Mouse (Mus musculus) common myeloid progenitor, adult 5-6 weeks (primary cell): ENCODE results near the gene Cdsn. TPM values are rescaled to one million over a fixed set of nuclear protein-coding genes. Genes with fewer than 3 reads are reported as not detected.
A peak's percentile ranks its signal among the peaks of the same experiment; 100 is the strongest.

Source experiments
- ATAC-seq: replicated peaks from 2 replicates; pipeline ENCODE4 v1.8.0; 2016; ENCODE audit warnings: low read depth, mild to moderate bottlenecking, moderate TSS enrichment, inconsistent platforms; ENCODE audit not compliant: poor library complexity, severe bottlenecking
- total RNA-seq: library from RNA; stranded (forward); fragments of 200-1000, 187-1606 nt; gene quantifications from 2 replicates; pipeline ENCODE4 v1.2.3, GENCODE M21; 2017

The Cdsn gene
- total RNA-seq, 1 experiment from 2014 or later = not detected

DNA sequence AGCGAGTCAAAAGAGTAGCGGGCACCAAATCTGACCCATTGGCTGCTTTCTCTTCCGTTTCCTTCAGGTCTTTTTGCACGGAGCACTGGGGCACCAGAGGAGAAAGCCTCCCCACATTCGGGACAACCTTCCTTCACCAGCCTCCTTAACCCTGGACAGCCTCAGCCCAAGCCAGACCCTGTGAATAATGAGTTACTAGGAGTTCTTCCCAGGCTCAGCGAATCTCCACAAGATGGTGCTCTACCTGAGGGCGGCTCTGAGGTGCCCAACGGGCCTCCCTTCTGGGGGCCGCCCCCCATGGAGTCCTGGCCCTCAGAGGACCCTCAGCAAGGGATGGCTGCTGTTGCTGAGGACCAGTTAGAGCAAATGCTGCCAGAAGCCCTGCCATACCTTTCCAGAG is 15.8 kb downstream of the Cdsn start:
- ATAC-seq = no peak

DNA sequence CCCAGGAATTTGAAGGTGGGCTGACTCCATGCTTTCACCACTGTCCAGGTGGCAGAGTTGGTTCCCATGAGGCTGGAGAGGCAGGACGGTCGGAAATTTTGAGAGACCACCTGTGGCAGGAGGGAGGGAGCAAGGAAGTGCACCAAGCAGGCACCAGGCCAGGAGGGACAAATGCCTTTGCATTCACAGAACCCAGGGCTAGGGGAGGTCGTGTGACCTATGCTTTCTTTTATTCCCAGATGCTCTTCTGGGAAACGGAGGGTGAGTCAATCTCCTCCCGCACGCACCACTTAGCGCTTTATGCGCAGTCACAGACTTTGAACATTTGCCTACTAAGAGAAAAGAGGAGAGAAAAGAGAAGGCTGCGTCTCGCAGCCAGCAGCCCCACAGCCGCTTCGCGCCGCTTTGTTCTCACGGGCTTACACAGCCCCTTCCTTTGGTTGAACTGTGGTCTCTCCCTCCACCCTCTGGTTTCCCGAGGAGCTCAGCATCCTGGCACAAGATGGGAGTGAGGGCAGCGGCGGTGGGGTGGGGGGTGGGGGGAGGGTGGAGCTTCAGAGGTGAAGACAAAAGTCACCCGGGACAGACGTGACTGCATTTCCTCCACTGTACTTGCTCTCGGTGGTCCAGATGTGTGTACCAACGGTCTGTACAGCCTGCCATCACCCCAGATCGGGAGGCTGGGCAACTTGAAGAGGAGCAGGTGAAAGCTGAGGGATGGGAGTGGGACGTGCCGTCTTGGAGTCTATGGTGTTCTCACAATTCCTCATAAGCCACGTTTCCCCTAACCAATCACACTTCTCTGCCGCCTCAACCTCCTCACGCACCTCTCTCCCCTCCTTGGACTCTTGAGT is 17.4 kb downstream of the Cdsn start:
- peak; percentile 56; the same call in 1 of the 2 replicates for ATAC-seq

DNA sequence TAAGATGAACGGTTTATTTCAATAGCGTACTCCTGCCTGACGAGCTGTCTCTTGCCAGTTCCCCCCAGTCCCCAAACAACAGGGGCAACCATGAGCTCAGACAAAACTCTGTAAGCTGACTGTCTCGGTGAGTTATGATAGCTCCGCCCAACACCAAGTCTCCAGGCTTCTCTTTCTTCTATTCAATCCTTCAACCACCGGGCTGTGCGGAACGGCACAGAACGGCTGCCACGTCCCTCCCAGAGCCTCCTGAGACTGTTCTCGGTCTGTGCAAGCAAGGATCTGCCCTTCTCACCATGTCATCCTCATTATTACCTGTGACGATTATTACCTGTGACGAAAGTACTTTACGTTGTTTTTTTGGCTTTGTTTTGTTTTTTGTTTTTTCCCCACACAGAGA is 18.9 kb downstream of the Cdsn start:
- ATAC-seq = no peak

DNA sequence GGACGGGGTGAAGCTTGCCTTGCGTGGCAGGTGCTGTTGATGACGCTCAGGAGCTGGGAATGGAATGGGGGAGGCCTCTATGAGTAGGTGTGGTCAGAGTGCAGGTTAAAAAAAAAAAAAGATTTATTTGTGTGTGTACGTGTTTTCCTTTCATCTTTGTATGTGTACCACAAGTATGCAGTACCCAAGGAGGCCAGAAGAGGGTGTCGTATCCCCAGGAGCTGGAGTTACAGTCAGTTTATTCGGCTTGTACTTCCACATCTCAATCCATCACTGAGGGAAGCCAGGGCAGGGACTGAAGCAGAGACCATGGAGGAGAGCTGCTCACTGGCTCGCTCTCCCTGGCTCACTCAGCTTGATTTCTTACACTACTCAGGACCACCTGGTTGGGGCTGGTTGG is 19.5 kb downstream of the Cdsn start:
- no peak for ATAC-seq

DNA sequence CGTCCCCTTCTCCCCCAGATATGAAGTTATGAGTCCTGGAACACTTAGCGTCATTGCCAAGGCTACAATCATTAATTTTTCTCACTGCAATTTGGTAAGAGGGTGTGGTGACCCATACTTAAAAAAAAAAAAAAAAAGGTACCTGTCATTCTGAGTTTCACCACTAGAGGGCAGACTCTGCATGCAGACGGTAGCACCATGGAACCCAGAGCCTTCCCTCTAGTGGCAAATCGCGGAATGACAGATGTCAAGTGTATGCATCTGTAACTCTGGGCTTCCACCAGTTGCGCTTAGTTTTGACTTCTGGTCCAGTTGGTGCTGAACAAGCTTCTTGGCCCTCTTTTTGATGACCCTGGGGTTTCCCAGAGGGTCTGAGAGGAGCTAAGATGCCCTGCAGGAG is 26.3 kb downstream of the Cdsn start:
- peak; percentile 91 for ATAC-seq

DNA sequence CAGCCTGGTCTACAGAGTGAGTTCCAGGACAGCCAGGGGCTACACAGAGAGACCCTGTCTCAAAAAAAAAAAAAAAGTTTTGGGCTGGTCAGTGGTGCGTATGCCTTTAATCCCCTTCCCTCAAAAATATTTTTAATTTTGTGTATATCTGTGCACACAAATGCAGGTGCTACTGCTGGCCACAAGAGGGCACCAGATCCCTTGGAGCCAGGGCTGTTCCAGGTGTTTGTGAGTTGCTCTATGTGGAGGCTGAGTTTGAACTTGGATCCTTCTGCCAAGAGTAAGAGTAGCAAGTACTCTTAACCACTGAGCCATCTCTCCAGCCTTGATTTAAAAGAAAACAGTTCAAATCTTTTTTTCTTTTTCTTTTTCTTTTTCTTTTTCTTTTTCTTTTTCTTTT is 31.0 kb downstream of the Cdsn start:
- no peak for ATAC-seq

DNA sequence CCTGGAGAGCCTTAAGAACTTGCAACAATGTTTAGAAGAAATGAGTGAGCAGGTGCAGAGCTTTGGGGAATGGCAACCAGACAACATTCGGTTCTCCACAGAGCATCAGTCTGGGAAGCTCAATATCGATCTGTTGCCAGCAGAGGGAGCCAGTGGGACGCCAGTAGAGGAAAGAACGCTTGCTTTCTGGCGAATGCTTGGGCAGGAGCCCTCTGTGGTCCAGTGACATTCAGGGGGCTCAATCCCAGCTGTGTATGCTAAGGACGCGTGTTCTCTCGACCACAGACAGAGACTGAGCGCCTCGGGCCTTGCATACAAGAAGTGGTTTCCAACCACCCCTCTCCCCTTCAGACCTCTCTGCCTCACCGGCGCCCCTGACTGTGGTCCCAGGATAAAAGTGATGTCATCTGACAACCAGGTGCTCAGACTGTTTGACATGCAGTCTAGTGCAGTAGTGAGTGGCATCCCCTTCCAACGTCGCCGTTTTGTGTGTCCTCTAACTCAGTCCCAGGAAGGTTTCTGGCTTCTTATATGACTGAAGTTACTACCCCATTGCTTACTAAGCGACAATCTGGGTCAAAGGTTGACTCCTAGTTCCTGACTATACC is 32.5 kb downstream of the Cdsn start:
- peak; percentile 84 for ATAC-seq

DNA sequence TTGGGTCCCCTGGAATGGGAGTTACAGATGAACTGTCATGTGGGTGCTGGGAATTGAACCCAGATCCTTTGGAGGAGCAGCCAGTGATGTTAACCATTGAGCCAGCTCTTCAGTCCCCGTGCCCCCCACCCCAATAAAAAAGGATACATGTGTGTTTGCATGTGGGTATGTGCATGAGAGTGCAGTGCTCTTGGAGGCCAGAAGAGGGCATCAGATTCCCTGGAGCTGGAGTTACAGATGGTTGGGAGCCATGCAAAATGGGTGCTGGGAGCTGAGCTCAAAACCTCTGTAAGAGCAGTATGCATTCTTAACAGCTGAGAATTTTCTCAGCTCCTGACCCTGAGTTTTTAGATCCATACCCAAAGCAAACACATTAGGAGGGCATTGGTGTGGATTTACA is 35.4 kb downstream of the Cdsn start:
- ATAC-seq = no peak

DNA sequence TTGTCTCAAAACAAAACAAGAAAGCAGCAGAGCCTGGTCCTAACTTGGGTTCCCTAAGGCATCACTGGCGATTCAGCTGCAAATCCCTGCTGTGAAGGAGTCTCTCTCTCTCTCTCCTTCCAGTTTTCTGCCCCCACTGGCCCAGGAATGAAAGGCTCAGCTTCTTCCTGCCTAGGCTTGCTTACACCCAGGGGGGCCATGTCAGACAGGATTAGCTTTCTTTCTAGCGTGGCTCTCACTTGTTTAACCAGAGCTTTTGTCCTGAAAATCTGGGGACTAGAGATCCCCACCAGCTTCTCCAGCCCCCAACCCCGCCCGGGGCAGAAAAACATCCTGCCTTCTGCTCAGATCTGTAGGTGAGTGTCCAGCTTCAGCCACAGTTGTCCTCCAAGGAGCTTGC is 36.5 kb downstream of the Cdsn start:
- no peak for ATAC-seq

DNA sequence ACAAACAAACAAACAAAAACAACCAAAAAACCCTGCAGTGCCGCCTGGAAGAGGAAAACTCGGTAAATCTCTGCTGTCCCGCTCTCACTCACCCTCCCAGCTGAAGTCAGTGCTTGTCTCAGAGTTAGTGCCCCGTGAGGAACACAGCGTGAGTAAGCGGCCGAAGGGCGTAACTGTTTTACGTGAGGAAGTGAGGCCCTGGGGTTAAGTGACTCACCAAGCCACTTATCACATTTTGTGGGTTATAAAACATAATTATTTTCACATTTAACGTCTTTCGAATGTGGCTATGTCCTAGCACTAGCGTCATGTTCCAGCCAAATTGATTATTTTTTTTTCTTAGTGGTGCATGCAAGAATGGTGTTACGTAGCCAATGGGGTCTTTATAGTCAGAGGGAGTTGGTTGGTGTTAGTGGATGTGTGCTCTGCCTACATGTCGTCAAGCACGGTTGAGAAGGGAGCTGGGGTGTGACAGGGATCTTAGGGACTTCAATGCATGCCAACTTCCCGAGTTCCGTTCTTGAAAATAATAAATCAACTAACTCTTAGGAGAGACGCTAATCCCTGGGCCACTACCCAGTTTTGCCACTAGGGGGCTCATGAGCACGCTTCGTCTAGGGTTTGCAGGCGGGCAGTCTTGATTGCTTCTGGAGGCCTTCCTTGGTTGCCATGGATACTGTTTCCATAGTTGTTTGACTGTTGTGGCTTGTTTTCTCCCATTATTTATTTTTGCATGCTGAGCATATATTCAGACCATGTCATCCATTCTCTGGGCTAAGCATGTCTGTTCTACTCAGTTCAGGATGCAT is 38.7 kb downstream of the Cdsn start:
- ATAC-seq = peak; percentile 84

DNA sequence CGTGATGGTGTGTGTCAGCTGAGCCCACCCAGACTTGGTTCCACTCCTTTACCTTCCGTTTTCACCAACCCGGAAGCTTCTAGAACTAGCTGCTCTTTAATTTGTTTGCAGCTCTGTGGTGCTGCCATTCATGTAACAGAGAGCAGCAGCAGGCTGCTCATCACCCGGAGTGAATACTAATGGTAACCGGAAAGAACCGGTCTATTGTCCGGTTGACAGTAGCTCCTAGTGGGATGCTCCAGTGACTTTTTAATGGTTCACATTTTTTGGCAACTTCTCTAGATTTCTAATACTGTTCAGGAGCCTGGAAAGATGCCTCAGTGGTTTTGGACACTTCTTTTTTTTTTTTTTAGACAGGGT is 39.3 kb downstream of the Cdsn start:
- ATAC-seq = no peak

DNA sequence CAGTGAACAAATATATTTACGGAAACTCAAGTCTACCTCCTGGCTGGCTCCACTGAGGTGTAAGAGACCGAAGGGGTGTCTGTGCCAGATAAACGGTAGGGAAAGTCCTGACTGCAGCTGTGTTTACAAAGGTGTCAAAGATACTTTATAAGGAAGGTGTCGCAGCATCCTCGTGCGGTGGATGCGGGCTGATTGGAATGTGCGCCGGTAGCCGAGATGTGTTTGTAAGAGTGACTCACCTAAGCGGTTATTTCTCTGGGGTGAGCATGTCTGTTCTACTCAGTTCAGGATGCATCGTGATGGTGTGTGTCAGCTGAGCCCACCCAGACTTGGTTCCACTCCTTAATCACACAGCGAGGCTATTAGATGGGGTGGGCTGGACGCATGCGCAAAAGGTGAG is 39.8 kb downstream of the Cdsn start:
- ATAC-seq = no peak

DNA sequence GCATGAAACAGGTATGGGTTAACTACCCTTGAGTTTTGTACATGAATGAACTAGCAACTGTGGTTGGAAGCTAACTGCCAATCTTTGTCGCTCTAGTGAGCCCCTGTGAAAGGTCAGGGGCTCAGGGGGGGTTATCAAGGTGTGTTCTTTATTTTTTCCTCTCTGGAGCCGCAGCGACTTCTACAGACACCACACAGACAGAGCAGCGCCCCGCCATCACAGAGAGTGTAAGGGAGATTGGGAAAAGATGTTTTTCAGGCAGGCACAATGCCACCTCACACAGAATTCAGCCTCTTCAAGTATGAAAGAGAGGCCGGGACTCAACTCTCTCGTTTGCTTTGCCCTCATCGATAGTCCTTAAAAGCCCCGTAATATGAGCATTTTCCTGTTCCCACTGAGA is 40.2 kb downstream of the Cdsn start:
- ATAC-seq = no peak

DNA sequence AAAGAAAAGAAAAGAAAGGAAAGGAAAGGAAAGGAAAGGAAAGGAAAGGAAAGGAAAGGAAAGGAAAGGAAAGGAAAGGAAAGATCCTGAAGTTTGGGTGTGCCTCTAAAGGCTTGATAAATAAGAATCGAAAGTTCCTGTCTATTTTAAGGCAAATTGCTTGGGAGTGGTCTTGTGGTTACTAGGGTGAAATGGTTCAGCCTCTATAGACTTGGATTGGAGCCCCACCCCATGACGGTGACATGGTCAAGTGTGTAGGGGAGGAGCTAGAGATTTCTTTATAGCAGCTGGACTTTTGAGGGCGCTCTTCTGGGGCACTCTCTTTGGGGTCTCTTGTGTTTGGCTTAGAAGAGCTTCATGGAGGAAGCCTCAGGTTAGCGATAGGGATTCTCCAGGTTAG is 41.9 kb downstream of the Cdsn start:
- no peak for ATAC-seq

DNA sequence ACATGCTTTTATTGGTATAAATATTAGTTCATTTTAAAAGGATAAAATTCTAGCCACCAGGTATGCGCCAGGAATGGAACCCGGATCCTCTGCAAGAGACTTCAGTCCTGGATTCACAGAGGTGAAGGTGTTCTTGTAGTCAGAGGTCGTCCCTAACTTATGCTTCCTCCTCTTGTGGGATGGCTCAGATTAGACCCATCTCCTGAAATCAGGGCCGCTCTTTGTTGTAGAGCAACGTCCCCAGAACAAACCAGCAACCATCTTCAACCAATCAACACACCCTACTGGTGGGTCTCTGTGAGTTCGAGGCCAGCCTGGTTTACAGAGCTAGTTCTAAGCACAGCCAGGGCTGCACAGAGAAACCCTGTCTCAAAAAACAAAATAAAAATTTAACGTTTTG is 42.5 kb downstream of the Cdsn start:
- no peak for ATAC-seq

DNA sequence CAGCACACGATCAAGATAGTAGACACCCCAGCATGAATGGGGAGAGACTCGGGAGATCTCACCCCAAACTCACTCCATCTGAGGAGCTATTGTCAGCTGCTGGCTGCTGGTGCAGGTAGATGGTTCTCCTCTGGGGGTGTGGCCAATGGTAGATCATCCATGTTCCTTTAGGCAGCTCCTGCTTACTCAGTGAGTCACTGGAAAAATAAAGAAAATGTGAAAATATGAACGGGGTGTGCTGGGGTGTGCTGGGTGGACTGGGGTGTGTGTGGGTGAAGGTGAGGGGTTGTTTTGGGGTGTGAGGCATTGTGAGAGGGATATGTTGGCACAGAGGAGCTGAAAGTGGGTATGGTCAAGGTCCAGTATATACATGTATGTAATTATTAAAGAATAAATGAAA is 45.5 kb downstream of the Cdsn start:
- no peak for ATAC-seq

DNA sequence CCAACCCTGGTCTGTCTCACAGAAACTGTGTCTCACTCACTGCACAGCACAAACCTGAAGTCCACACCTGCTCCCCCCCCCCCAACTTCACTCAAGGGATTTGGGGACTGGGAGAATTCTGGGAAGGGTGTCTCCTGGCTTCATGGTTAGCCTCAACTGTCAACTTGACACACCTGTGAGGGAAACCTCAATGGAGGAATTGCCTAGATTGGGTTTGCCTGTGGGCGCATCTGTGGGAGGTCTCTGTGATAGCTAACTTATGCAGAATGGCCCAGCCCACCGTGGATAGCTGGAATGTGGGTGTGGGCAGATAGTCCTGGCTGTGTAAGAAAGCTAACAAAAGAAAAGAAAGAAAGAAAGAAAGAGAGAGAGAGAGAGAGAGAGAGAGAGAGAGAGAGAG is 49.3 kb downstream of the Cdsn start, which contains the start of gene Sfta2:
Gene Sfta2, plus strand, starts transcription at position 301 of the 400 bp plus-strand sequence.
- ATAC-seq = no peak

DNA sequence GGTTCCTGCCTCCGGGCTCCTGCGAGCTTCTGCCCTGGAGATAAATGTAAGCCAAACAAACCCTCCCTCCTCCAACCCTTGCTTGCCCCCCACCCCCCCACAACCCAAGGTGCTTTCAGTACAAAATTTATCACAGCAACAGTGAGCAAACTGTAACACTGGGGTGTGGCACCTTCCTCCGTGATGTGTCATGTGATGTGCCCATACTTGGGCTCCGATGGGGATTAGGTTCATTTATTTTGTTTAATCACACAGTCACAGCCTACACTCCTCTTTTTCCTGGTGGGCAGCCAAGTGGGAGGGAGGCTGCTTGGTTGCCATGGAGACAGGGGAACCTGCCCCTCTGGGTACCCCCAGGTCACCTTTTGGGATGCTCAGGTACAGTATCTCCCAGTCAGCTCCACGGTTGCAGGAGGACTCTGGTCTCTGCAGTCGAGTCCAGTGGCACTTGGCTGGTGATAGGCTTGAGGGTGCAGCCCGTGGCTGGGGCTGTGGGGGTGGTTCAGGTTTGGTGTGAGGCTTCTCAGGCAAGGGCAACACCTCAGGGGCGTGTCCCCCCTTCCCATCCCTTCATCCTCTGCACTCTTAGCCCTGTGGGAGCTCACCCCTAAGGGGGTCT is 49.9 kb downstream of the Cdsn start:
- no peak for ATAC-seq
